Mouse (Mus musculus) brain, embryonic 14.5 days (tissue): ENCODE measurements around the gene Gm13090. TPM values are rescaled to one million over a fixed set of nuclear protein-coding genes. Genes with fewer than 3 reads are reported as not detected.

Source experiments
- DNase-seq: peaks from one replicate; pipeline ENCODE4 v3.0.0-alpha.2; 2011; ENCODE audit warnings: low read depth
- CTCF ChIP-seq: fragments of 200-500 bp; IDR thresholded peaks from 2 replicates; pipeline ENCODE4 v1.5.1; 2012; ENCODE audit warnings: inconsistent platforms, mild to moderate bottlenecking, moderate library complexity, borderline replicate concordance; ENCODE audit not compliant: insufficient read depth, insufficient read length; ENCODE audit errors: extremely low read depth
- POLR2A ChIP-seq: fragments of 200-500 bp; IDR thresholded peaks from 2 replicates; pipeline ENCODE4 v1.6.1; 2012; ENCODE audit warnings: mild to moderate bottlenecking, inconsistent platforms, borderline replicate concordance; ENCODE audit not compliant: poor library complexity, insufficient read depth, insufficient read length, severe bottlenecking; ENCODE audit errors: extremely low read depth
- polyA plus RNA-seq: library from polyadenylated mRNA; depleted of rRNA; stranded (reverse); fragments of >200 nt; gene quantifications from 2 replicates; pipeline ENCODE4 v1.2.3, GENCODE M21; 2012; rRNA removed

The Gm13090 gene
- polyA plus RNA-seq, 1 experiment: not detected

- TF ChIP-seq POLR2A: no peak
- TF ChIP-seq CTCF: no peak
- no peak for DNase-seq
Observed at GRCm38 (mm10) chr4:151129725-151130557, 40.6 kb downstream of the Gm13090 start.

DNA sequence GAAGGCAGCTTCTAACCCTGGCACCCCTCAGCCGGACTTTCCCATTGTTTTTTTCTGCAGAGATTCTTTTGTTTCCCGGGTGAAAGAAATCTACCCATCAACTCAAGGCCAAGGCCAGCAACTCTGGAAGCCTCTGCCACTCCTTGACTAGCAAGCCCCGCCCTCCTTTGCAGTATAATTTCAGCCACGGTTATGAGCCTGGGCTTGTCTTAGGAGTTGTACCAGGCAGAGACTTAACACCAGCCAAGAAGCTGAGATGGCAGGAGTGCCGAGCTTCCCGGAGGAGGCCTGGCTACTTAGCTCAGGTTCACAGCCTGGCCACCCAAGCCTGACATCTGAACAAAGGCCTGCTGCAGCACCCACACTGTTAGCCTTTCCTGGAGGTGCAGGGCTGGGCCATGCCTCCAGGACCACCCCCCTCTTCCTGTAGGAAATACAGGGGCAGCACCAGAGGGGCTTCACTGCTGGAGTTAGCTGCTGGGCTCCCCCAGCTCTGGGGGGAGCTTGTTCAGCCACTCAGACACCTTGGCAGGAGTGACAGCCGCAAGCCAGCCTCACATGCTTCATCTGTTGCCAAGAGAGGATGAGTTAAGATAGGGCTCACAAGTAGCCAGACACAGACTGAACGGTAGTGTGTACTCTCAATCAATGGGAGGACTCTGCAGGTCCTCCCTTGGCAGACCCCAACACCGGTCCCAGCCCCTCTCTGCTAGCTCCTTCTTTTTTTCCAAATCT is 41.6 kb downstream of the Gm13090 start:
- no peak for TF ChIP-seq CTCF
- no peak for TF ChIP-seq POLR2A
- peak; percentile 29 for DNase-seq

- no peak for DNase-seq
- TF ChIP-seq CTCF (no peak), POLR2A (no peak)
Observed at GRCm38 (mm10) chr4:151132493-151132892, 43.1 kb downstream of the Gm13090 start.

DNA sequence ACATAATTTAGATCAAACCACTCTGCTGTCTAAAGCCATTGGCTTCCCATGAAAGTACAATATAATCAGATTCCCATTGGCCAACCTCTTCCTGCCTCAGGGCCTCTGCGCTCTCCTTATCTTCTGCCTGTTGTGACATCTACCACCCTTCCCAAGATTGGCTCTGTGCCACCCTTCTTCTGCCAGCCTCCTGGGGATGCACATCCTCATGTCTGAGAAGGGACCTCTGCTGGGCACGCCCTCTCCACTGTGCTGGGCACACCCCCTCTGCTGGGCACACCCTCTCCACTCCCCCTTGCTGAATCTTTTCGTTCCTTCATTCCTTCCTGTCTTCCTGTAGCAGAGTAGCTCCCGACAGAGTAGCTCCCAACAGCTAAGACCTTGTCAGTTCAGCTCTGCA is 44.4 kb downstream of the Gm13090 start:
- no peak for TF ChIP-seq POLR2A
- no peak for TF ChIP-seq CTCF

DNA sequence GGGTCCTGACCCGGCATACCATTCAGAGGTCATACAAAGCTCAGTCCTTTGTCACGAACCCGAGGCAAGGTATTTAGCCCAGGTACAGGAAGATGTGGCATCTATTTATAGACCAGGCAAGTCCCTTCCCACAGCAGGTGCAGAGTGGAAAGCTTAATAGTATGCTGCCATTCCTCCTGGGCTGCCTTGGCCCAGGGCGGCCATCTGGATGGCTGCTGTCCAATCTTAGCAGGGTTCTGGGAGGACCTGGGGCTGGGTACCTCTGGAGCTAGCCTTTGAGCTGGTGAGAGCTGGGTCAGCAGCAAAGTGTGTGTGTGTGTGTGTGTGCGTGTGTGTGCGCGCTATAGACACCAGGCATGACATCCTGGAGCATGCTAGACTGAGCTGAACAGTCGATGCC is 46.1 kb downstream of the Gm13090 start:
- no peak for DNase-seq

More for the DNA sequence above, 44.4 kb downstream of the Gm13090 start:
- no peak for DNase-seq

GRCm38 (mm10) chr4:151137701-151138100 is 48.3 kb downstream of the Gm13090 start:
- no peak for TF ChIP-seq CTCF
- TF ChIP-seq POLR2A: no peak
- DNase-seq: no peak

More for the DNA sequence above, 46.1 kb downstream of the Gm13090 start:
- no peak for TF ChIP-seq CTCF
- TF ChIP-seq POLR2A: no peak

DNA sequence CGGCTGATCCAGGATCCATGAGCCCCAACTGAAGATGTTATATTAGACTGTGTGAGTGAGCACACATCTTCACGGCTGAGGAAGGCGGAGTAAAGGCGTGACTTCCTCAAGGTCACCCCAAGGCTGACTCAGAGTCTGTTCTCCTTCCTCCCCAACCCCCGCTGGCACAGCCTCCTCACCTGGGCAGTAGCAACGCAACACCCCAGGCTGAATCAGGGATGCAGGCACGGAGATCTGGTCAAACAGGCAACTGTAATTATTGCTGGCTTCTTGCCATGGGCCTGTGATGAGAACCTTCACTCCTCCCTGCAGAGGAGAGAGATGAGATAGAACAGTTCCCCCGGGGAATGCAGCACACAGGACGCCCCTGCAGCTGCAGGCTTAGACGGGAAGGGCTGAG is 48.8 kb downstream of the Gm13090 start:
- peak; percentile 74 for DNase-seq

DNA sequence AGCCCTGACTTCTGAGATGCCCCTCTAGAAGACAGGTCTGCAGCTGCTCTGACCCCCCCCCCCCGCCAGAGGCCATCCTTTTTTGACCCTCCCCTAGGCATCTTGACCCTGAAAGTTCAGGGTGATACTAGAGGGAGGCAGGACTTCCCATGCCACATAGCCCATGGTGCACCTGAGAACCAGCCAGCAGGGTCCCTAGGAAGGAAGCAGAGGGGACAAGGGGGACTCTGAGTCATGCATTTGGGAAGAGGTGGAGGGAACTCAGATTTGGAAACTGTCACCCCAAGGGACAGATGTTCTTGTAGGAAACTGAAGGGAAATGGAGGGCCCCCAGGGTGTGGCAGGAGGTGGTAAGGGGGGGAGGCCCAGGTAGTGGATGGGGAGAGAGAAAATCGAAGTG is 49.2 kb downstream of the Gm13090 start:
- no peak for DNase-seq
- no peak for TF ChIP-seq CTCF
- TF ChIP-seq POLR2A: no peak

More for the DNA sequence above, 48.8 kb downstream of the Gm13090 start:
- no peak for TF ChIP-seq POLR2A
- TF ChIP-seq CTCF: no peak

GRCm38 (mm10) chr4:151139053-151139840 is 49.9 kb downstream of the Gm13090 start:
- TF ChIP-seq CTCF: peak; percentile 96
- TF ChIP-seq POLR2A: no peak
- peak; percentile 91 for DNase-seq

DNA sequence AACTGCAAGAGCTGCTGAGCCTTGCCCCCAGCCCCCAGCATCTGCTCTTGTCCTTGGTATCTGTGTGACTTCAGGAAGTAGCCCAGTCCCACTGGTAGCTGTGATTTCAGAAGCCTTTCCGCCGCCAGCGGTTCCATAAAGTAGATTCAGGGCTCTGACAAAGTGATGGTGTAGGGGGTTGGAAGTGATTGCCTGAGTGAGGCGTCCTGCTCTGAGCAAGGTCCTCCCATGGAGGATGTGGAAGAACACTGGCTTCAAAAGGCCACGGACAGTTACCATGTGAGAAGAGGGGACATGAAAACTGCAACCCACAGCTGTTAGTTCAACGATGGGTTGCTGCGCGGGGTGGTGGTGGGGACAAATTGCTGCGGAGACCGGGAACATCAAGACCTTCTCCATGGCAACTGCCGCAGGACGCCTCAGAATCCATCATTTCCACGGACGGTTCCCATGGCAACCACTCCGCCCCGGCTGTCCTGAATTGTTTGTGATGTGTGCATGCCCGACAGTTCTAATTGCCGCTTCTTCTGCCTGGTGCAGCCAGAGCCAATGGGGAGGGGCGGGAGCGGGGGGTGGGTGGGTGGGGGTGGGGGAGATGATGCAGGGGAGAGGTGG is 51.1 kb downstream of the Gm13090 start:
- TF ChIP-seq POLR2A: no peak
- TF ChIP-seq CTCF: no peak
- peak; percentile 98 for DNase-seq

Other genes starting within 250 kb of the Gm13090 start
- 18.5 and 22.7 TPM in 2 replicates for gene Errfi1, start 235.7 kb upstream of the Gm13090 start, polyA plus RNA-seq
- gene Park7, start 175.1 kb upstream of the Gm13090 start, polyA plus RNA-seq: 268 and 286 TPM in 2 replicates
- gene Tnfrsf9, start 175.0 kb upstream of the Gm13090 start, polyA plus RNA-seq: 0.25 and 0.35 TPM in 2 replicates
- gene Uts2, start 92.5 kb upstream of the Gm13090 start, polyA plus RNA-seq: not detected in 2 replicates
- gene Per3, start 44.9 kb upstream of the Gm13090 start, polyA plus RNA-seq: 4.1 and 4.2 TPM in 2 replicates
- gene Vamp3, start 31.6 kb upstream of the Gm13090 start, polyA plus RNA-seq: 55.8 and 55.9 TPM in 2 replicates